Mouse (Mus musculus): ENCODE measurements at regions not wholly inside any gene's neighbourhood (a gene's known extent, or its start where the extent isn't known, plus 50 kb on each side); places are given as distances from the start of the nearest gene placed in this dataset.

DNA sequence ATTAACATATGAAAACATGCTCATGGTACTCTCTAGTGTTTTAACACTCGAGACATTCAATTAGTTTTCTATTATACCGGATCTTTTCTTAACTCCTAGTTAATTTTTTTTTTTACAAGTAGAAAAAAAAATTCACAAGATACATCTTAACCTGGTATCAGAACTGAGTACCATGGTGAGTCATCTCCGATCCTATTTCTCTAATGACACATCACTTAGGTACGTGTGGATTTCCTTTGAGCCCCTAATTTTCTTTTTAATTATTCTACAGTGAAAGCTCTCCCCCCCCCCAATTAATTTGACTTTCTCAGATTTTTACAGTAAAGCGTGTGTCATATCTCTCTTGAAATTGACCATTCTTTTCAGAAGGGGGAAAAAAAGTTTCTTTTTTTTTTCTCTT, 206.9 kb upstream of the Sox2 start:
- peaks cover 18% of the 10 kb centered on the region for H3K27me3 ChIP-seq
- ATAC-seq (peak; percentile 55), DNase-seq (ENCODE audit: low read depth, low spot score) (peak; percentile 20)
- ChIA-PET CTCF (interaction anchor here (0.9 to 1.8 kb wide), 5 partner anchors 7 to 46 kb away, joined by 3 to 4 read pairs (median 3); no protein-coding TSS in a partner anchor), POLR2A (interaction anchor here (0.7 kb wide), 1 partner anchor 144 kb away, joined by 3 read pairs; no protein-coding TSS in a partner anchor)
- in situ Hi-C loops (cut with MboI; ENCODE audit: low pct_unique_long_range_greater_than_20kb) = no loop called here
- no peak for TF ChIP-seq CTCF (IDR thresholded peaks at IDR 0.05)

- no peak for ATAC-seq
- CTCF ChIA-PET = interaction anchor here (1.6 kb wide), 1 partner anchor 9 kb away, joined by 3 read pairs; no protein-coding TSS in a partner anchor
- TF ChIP-seq CTCF (IDR thresholded peaks at IDR 0.05) = no peak
- no peak for DNase-seq (ENCODE audit: low read depth, low spot score)
- peaks cover 23% of the 10 kb centered on the region for H3K27me3 ChIP-seq
- in situ Hi-C loops (cut with MboI; ENCODE audit: low pct_unique_long_range_greater_than_20kb) = no loop called here
- POLR2A ChIA-PET = no interaction called here
Measured at GRCm38 (mm10) chr3:34441792-34442191, 208.4 kb upstream of the Sox2 start.

DNA sequence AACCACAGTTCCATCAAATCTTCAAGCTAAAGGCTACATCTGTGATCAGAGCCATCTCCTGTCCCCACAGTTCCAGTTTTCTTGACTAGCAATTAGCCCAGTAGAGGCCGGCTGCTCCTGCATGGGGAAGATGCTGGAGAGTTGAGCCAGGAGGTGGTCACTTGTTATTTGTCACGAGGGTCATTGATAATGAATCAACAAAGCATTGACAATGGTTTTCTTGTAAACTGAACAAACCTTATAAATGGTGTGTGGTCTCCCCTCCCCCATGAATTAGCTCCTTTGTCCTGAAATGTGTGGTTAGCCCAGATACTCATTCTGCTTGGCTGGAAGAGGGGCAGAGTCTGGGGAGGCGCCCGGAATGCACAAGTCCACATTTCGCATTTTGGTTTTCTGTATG, 208.9 kb upstream of the Sox2 start:
- POLR2A ChIA-PET = no interaction called here
- TF ChIP-seq CTCF (IDR thresholded peaks at IDR 0.05) = no peak

DNA sequence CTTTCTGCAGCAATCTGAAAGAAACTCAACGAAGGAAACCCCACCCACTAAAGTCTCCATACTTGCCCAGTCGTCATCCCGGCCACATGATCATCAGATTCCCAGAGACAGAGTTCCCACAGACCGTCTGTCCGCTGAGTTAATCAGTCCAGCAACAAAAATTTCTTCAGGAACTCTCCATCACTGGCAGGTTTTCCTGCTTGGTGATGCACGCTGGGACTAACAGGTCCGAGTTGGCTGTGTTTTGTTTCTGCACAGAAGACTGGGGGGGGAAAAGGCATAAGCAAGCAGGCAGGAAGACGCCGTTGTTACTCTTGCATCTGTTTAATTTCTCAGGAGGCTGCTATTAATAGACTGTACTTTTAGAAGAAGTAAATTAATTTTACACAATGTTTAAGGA, 215.3 kb upstream of the Sox2 start:
- POLR2A ChIA-PET = no interaction called here
- no peak for TF ChIP-seq CTCF (IDR thresholded peaks at IDR 0.05)
- DNase-seq (ENCODE audit: low read depth, low spot score) (no peak), ATAC-seq (no peak)
- in situ Hi-C loops (cut with MboI; ENCODE audit: low pct_unique_long_range_greater_than_20kb) = no loop called here
- peaks cover 33% of the 10 kb centered on the region for H3K27me3 ChIP-seq
- CTCF ChIA-PET = no interaction called here

More for the DNA sequence above, 208.9 kb upstream of the Sox2 start:
- CTCF ChIA-PET = no interaction called here
- DNase-seq (ENCODE audit: low read depth, low spot score) (no peak), ATAC-seq (no peak)
- peaks cover 26% of the 10 kb centered on the region for H3K27me3 ChIP-seq
- in situ Hi-C loops (cut with MboI; ENCODE audit: low pct_unique_long_range_greater_than_20kb) = no loop called here

DNA sequence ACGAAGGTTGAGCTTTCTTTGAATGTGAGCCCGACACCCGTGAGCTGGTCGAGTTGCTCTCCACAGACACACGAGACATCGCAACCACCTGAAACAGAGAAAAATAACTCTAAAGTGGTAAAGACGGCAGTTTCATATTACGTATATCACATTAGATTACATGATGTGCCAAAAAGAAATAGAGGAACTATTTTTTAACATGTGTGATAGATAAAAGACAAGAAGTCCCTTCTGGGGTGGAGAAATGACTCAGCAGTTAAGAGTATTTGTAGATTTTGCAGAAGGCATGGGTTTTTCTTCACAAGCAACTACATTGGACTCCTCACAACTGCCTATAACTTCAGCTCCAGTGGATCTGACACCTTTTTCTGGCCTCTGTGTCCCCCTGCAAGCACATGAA, 222.2 kb upstream of the Sox2 start:
- ATAC-seq (no peak), DNase-seq (ENCODE audit: low read depth, low spot score) (no peak)
- ChIA-PET POLR2A (no interaction called here), CTCF (interaction anchor here (1.5 to 1.6 kb wide), 2 partner anchors 11 to 17 kb away, joined by 4 to 5 read pairs; no protein-coding TSS in a partner anchor)
- peaks cover 29% of the 10 kb centered on the region for H3K27me3 ChIP-seq
- in situ Hi-C loops (cut with MboI; ENCODE audit: low pct_unique_long_range_greater_than_20kb) = no loop called here
- no peak for TF ChIP-seq CTCF (IDR thresholded peaks at IDR 0.05)

DNA sequence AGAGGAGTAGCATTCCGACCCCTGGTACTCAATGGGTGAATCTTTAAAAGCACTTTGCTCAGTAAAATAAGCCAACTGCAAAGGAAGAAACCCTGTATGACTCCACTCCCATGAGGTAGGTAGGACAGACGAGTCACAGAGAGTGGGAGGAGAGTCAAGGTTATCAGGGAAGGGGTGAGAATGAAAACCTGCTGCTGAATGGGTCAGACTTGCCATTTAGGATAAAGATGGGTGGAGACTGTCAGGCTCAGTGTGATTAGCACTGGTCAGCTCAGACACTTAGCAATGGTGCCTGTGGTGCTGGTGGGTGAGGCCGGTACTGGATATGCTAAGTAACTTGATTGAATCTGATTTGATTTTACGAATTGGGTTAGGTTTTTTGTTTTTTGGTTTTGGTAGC, 222.7 kb upstream of the Sox2 start:
- ATAC-seq (no peak), DNase-seq (ENCODE audit: low read depth, low spot score) (no peak)
- no peak for TF ChIP-seq CTCF (IDR thresholded peaks at IDR 0.05)
- in situ Hi-C loops (cut with MboI; ENCODE audit: low pct_unique_long_range_greater_than_20kb) = no loop called here
- CTCF ChIA-PET = interaction anchor here (1.5 kb wide), 1 partner anchor 18 kb away, joined by 5 read pairs; no protein-coding TSS in a partner anchor
- POLR2A ChIA-PET = interaction anchor here (0.7 kb wide), 1 partner anchor 20 kb away, joined by 5 read pairs; no protein-coding TSS in a partner anchor
- peaks cover 33% of the 10 kb centered on the region for H3K27me3 ChIP-seq

GRCm38 (mm10) chr3:34426955-34427354, 223.2 kb upstream of the Sox2 start:
- POLR2A ChIA-PET = interaction anchor here (0.7 kb wide), 1 partner anchor 19 kb away, joined by 5 read pairs; no protein-coding TSS in a partner anchor
- ATAC-seq (no peak), DNase-seq (ENCODE audit: low read depth, low spot score) (no peak)
- in situ Hi-C loops (cut with MboI; ENCODE audit: low pct_unique_long_range_greater_than_20kb) = no loop called here
- CTCF ChIA-PET = interaction anchor here (1.5 kb wide), 1 partner anchor 18 kb away, joined by 5 read pairs; no protein-coding TSS in a partner anchor
- peaks cover 38% of the 10 kb centered on the region for H3K27me3 ChIP-seq
- TF ChIP-seq CTCF (IDR thresholded peaks at IDR 0.05) = no peak

- in situ Hi-C loops (cut with MboI; ENCODE audit: low pct_unique_long_range_greater_than_20kb) = no loop called here
- no peak for ATAC-seq
- TF ChIP-seq CTCF (IDR thresholded peaks at IDR 0.05) = no peak
- ChIA-PET CTCF (no interaction called here), POLR2A (no interaction called here)
- peaks cover 44% of the 10 kb centered on the region for H3K27me3 ChIP-seq
- no peak for DNase-seq (ENCODE audit: low read depth, low spot score)
Measured at GRCm38 (mm10) chr3:34411915-34412306, 238.3 kb upstream of the Sox2 start.

DNA sequence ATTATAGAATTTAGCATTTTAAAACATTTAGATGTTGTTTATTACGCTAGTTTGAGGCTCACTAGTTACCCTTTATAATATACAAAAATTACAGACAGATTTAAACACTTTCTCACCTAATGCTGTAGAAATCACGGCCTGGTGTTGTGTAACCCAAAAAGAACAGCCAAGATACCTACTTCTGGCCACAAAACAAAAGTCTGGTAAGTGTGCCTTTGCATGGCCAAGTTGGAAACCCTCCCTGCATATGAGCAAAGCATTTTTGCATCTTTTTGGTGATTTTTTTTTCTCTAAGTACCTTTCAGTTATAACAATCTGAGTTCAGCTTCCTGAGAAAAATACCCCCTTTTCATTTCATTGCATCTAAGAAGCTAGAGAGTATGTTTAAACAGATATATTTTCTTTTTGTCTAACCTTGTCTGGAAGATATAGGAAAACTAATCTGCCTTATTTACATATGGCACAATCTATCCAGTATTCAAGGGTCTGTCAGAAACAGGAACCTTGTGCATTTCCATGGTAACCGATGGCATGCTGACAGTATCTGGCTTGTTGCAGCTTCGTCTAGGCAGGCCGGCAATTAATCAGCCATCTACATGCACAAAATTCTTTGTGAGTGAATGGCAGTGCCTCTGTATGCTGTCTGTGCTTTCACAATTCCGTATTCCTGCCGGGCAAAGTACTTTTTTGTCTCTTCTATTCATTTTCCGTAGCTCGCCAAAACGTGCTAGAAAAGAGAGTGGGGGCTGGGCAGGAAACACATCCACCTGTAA, 238.9 kb upstream of the Sox2 start:
- ChIA-PET POLR2A (no interaction called here), CTCF (no interaction called here)

GRCm38 (mm10) chr3:34403586-34403985, 246.6 kb upstream of the Sox2 start:
- peaks cover 25% of the 10 kb centered on the region for H3K27me3 ChIP-seq
- in situ Hi-C loops (cut with MboI; ENCODE audit: low pct_unique_long_range_greater_than_20kb) = no loop called here
- POLR2A ChIA-PET = no interaction called here
- ATAC-seq (no peak), DNase-seq (ENCODE audit: low read depth, low spot score) (no peak)
- no peak for TF ChIP-seq CTCF (IDR thresholded peaks at IDR 0.05)
- CTCF ChIA-PET = interaction anchor here (1.3 kb wide), 1 partner anchor 20 kb away, joined by 3 read pairs; no protein-coding TSS in a partner anchor

More for the DNA sequence above, 238.9 kb upstream of the Sox2 start:
- peaks cover 47% of the 10 kb centered on the region for H3K27me3 ChIP-seq
- ATAC-seq (no peak), DNase-seq (ENCODE audit: low read depth, low spot score) (no peak)
- TF ChIP-seq CTCF (IDR thresholded peaks at IDR 0.05) = no peak
- in situ Hi-C loops (cut with MboI; ENCODE audit: low pct_unique_long_range_greater_than_20kb) = no loop called here

DNA sequence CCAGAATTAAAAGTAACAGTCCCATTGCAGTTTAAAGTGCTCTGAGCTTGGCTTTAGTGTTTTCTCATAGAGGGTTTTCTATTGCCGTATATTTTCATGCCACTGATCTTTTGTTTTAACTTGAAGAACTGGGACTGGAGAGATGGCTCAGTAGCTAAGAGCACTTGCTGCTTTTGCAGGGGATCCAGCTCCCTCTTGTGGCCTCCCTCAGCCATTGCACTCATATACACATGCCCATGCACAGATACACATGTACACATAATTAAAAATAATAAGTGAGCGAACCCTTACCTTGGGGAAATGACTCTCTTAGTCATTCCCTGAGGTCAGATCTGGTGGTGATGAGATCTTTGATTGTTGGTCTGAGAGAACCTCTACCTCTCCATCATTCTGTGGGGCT, 258.9 kb upstream of the Sox2 start:
- POLR2A ChIA-PET = no interaction called here
- H3K27me3 ChIP-seq = peaks cover 4% of the 10 kb centered on the region
- in situ Hi-C loops (cut with MboI; ENCODE audit: low pct_unique_long_range_greater_than_20kb) = no loop called here
- TF ChIP-seq CTCF (IDR thresholded peaks at IDR 0.05) = peak; percentile 54
- ATAC-seq (no peak), DNase-seq (ENCODE audit: low read depth, low spot score) (no peak)
- CTCF ChIA-PET = interaction anchor here (1.5 kb wide), 1 partner anchor 24 kb away, joined by 4 read pairs; no protein-coding TSS in a partner anchor

Data from Patski (cell line).